Mouse (Mus musculus): ENCODE measurements at regions not wholly inside any gene's neighbourhood (a gene's known extent, or its start where the extent isn't known, plus 50 kb on each side); places are given as distances from the start of the nearest gene placed in this dataset.

- Histone ChIP-seq H3K27me3 (ENCODE audit: insufficient read depth, low read length) (peaks cover 15% of the 10 kb centered on the region), H3K4me1 (replicated peaks; ENCODE audit: low read depth, low read length) (peaks cover 23% of the 10 kb centered on the region), H3K36me3 (ENCODE audit: insufficient read depth, low read length) (no peaks in the 10 kb centered on the region), H3K9me3 (ENCODE audit: low read length) (peaks cover 6% of the 10 kb centered on the region), H3K4me3 (replicated peaks; ENCODE audit: low read length) (no peak overlapping the region)
- TF ChIP-seq CTCF (conservative IDR thresholded peaks at IDR 0.05; ENCODE audit: low read length) (no peak), POU5F1 (IDR thresholded peaks at IDR 0.05; ENCODE audit: borderline replicate concordance, low read length) (no peak; the same call in 1 of the 2 replicates), NANOG (IDR thresholded peaks at IDR 0.05; ENCODE audit: borderline replicate concordance, low read length) (no peak)
Observed at GRCm38 (mm10) chr5:106367831-106368230, 90.1 kb downstream of the Barhl2 start.

GRCm38 (mm10) chr5:106367312-106367711, 90.7 kb downstream of the Barhl2 start:
- TF ChIP-seq POU5F1 (IDR thresholded peaks at IDR 0.05; ENCODE audit: borderline replicate concordance, low read length) (no peak), CTCF (conservative IDR thresholded peaks at IDR 0.05; ENCODE audit: low read length) (no peak), NANOG (IDR thresholded peaks at IDR 0.05; ENCODE audit: borderline replicate concordance, low read length) (no peak)
- H3K4me1 ChIP-seq (replicated peaks; ENCODE audit: low read depth, low read length), result peaks cover 23% of the 10 kb centered on the region
- peaks cover 6% of the 10 kb centered on the region for H3K9me3 ChIP-seq (ENCODE audit: low read length)
- no peaks in the 10 kb centered on the region for H3K36me3 ChIP-seq (ENCODE audit: insufficient read depth, low read length)
- no peak overlapping the region for H3K4me3 ChIP-seq (replicated peaks; ENCODE audit: low read length)
- H3K27me3 ChIP-seq (ENCODE audit: insufficient read depth, low read length), result peaks cover 20% of the 10 kb centered on the region

GRCm38 (mm10) chr5:106366006-106366405, 92.0 kb downstream of the Barhl2 start:
- Histone ChIP-seq H3K9me3 (ENCODE audit: low read length) (no peaks in the 10 kb centered on the region), H3K4me3 (replicated peaks; ENCODE audit: low read length) (no peak overlapping the region), H3K36me3 (ENCODE audit: insufficient read depth, low read length) (no peaks in the 10 kb centered on the region), H3K4me1 (replicated peaks; ENCODE audit: low read depth, low read length) (peaks cover 23% of the 10 kb centered on the region), H3K27me3 (ENCODE audit: insufficient read depth, low read length) (peaks cover 20% of the 10 kb centered on the region)
- TF ChIP-seq NANOG (IDR thresholded peaks at IDR 0.05; ENCODE audit: borderline replicate concordance, low read length) (no peak), CTCF (conservative IDR thresholded peaks at IDR 0.05; ENCODE audit: low read length) (no peak), POU5F1 (IDR thresholded peaks at IDR 0.05; ENCODE audit: borderline replicate concordance, low read length) (no peak)

- H3K36me3 ChIP-seq (ENCODE audit: insufficient read depth, low read length), result no peaks in the 10 kb centered on the region
- TF ChIP-seq NANOG (IDR thresholded peaks at IDR 0.05; ENCODE audit: borderline replicate concordance, low read length) (no peak), POU5F1 (IDR thresholded peaks at IDR 0.05; ENCODE audit: borderline replicate concordance, low read length) (no peak), CTCF (conservative IDR thresholded peaks at IDR 0.05; ENCODE audit: low read length) (peak; percentile 20; the same call in 1 of the 2 replicates)
- H3K9me3 ChIP-seq (ENCODE audit: low read length), result no peaks in the 10 kb centered on the region
- peaks cover 23% of the 10 kb centered on the region for H3K4me1 ChIP-seq (replicated peaks; ENCODE audit: low read depth, low read length)
- no peak overlapping the region for H3K4me3 ChIP-seq (replicated peaks; ENCODE audit: low read length)
- H3K27me3 ChIP-seq (ENCODE audit: insufficient read depth, low read length), result peaks cover 20% of the 10 kb centered on the region
Observed at GRCm38 (mm10) chr5:106365094-106365493, 92.9 kb downstream of the Barhl2 start.

GRCm38 (mm10) chr5:106351348-106351747, 106.6 kb downstream of the Barhl2 start:
- TF ChIP-seq NANOG (IDR thresholded peaks at IDR 0.05; ENCODE audit: borderline replicate concordance, low read length) (no peak), POU5F1 (IDR thresholded peaks at IDR 0.05; ENCODE audit: borderline replicate concordance, low read length) (no peak), CTCF (conservative IDR thresholded peaks at IDR 0.05; ENCODE audit: low read length) (no peak)
- Histone ChIP-seq H3K27me3 (ENCODE audit: insufficient read depth, low read length) (no peaks in the 10 kb centered on the region), H3K36me3 (ENCODE audit: insufficient read depth, low read length) (no peaks in the 10 kb centered on the region), H3K4me1 (replicated peaks; ENCODE audit: low read depth, low read length) (no peaks in the 10 kb centered on the region), H3K4me3 (replicated peaks; ENCODE audit: low read length) (no peak overlapping the region), H3K9me3 (ENCODE audit: low read length) (peaks cover 15% of the 10 kb centered on the region)

GRCm38 (mm10) chr5:106349851-106350515, 108.0 kb downstream of the Barhl2 start:
- Histone ChIP-seq H3K36me3 (ENCODE audit: insufficient read depth, low read length) (no peaks in the 10 kb centered on the region), H3K4me1 (replicated peaks; ENCODE audit: low read depth, low read length) (no peaks in the 10 kb centered on the region), H3K4me3 (replicated peaks; ENCODE audit: low read length) (no peak overlapping the region), H3K27me3 (ENCODE audit: insufficient read depth, low read length) (peaks cover 4% of the 10 kb centered on the region; the same call in 1 of the 2 replicates), H3K9me3 (ENCODE audit: low read length) (peaks cover 15% of the 10 kb centered on the region)
- TF ChIP-seq NANOG (IDR thresholded peaks at IDR 0.05; ENCODE audit: borderline replicate concordance, low read length), result no peak

GRCm38 (mm10) chr5:106344308-106344707, 113.7 kb downstream of the Barhl2 start:
- Histone ChIP-seq H3K27me3 (ENCODE audit: insufficient read depth, low read length) (peaks cover 7% of the 10 kb centered on the region), H3K4me1 (replicated peaks; ENCODE audit: low read depth, low read length) (peaks cover 9% of the 10 kb centered on the region; the same call in 1 of the 2 replicates), H3K4me3 (replicated peaks; ENCODE audit: low read length) (no peak overlapping the region), H3K9me3 (ENCODE audit: low read length) (no peaks in the 10 kb centered on the region), H3K36me3 (ENCODE audit: insufficient read depth, low read length) (no peaks in the 10 kb centered on the region)
- no peak for TF ChIP-seq NANOG (IDR thresholded peaks at IDR 0.05; ENCODE audit: borderline replicate concordance, low read length)
- TF ChIP-seq POU5F1 (IDR thresholded peaks at IDR 0.05; ENCODE audit: borderline replicate concordance, low read length), result no peak
- no peak for TF ChIP-seq CTCF (conservative IDR thresholded peaks at IDR 0.05; ENCODE audit: low read length)

- Histone ChIP-seq H3K27me3 (ENCODE audit: insufficient read depth, low read length) (peaks cover 7% of the 10 kb centered on the region), H3K36me3 (ENCODE audit: insufficient read depth, low read length) (no peaks in the 10 kb centered on the region), H3K9me3 (ENCODE audit: low read length) (no peaks in the 10 kb centered on the region), H3K4me3 (replicated peaks; ENCODE audit: low read length) (no peak overlapping the region), H3K4me1 (replicated peaks; ENCODE audit: low read depth, low read length) (peaks cover 9% of the 10 kb centered on the region; the same call in 1 of the 2 replicates)
- TF ChIP-seq CTCF (conservative IDR thresholded peaks at IDR 0.05; ENCODE audit: low read length) (no peak), POU5F1 (IDR thresholded peaks at IDR 0.05; ENCODE audit: borderline replicate concordance, low read length) (no peak), NANOG (IDR thresholded peaks at IDR 0.05; ENCODE audit: borderline replicate concordance, low read length) (no peak)
Observed at GRCm38 (mm10) chr5:106343601-106344000, 114.4 kb downstream of the Barhl2 start.

GRCm38 (mm10) chr5:106341361-106341760, 116.6 kb downstream of the Barhl2 start:
- H3K4me1 ChIP-seq (replicated peaks; ENCODE audit: low read depth, low read length), result peaks cover 9% of the 10 kb centered on the region; the same call in 1 of the 2 replicates
- H3K4me3 ChIP-seq (replicated peaks; ENCODE audit: low read length), result no peak overlapping the region
- no peak for TF ChIP-seq NANOG (IDR thresholded peaks at IDR 0.05; ENCODE audit: borderline replicate concordance, low read length)
- TF ChIP-seq POU5F1 (IDR thresholded peaks at IDR 0.05; ENCODE audit: borderline replicate concordance, low read length), result no peak
- H3K9me3 ChIP-seq (ENCODE audit: low read length), result no peaks in the 10 kb centered on the region
- peaks cover 7% of the 10 kb centered on the region for H3K27me3 ChIP-seq (ENCODE audit: insufficient read depth, low read length)
- H3K36me3 ChIP-seq (ENCODE audit: insufficient read depth, low read length), result no peaks in the 10 kb centered on the region
